Mouse (Mus musculus): ENCODE measurements at regions not wholly inside any gene's neighbourhood (a gene's known extent, or its start where the extent isn't known, plus 50 kb on each side); places are given as distances from the start of the nearest gene placed in this dataset.

DNA sequence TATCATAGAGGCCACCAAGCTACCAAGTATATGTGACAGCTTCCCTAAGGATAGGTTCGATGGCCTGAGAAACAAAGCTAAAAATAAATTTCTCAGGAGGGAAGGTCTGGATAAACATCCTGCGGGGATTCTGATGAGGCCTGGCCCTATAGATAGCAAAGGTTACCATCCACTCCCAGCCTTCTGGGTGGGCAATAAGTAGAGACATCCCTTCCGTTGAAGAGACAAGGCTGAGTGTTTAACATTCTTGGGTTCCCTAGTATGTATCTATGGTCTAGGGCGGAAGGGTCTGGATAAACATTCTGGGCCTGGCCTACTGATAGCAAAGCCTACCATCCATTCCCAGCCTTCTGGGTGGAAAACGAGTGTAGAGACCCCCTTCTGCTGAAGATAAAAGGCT is 180.5 kb upstream of the Dlk1 start:
- no peak for DNase-seq

DNA sequence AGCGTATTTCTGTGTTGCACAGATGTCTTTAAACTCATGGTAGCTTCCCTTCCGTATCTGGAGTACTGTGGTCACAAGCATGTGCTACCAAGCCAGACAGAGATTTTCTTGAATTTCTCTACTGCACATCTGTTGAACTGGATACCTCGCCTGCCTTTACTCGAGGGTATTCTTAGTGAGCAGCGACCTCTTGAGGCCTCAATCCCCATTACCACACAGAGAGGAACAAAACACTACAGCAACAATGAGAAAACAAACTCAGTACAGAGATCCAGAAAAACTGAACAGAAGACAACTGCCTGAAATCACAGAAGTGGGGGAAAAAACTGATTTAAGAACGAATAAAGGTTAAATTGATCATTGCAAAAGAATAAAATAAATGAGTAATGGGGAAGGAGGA is 137.8 kb upstream of the Dlk1 start:
- DNase-seq: no peak

DNA sequence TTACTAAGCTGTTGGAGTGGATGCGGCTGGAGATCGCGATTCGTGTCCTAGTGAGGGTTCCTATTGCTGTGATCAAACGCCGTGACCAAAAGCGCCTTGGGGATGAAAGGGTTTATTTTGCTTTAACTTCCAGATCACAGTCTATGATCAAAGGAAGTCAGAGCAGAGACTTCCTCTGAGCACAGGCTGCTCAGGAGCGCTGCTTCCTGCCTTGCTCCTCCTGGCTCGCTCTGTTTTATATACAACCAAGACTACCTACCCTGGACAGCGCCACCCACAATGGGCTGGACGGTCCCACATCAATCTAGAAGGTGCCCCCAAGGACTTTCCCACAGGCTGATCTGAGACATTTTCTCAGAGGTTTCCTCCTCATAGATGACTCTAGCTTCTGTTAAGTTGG is 126.6 kb upstream of the Dlk1 start:
- DNase-seq: no peak

DNA sequence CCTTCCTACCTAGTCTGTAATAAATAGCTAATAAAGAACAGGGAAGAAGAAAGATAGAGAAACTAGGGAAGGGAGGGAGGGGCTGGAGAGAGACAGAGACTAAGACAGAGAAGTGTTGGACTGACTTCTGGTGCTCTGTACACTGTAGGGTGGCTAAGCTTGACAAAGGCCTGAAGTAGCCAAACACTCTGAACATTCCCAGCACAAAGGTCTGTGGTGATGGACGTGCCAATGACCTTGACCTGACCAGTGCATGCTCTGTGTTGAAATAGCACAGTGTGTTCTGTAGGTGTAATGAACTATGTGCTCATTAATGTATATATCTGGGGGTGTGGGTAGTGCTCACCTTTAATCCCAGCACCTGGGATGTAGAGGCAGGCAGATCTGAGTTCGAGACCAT is 81.3 kb upstream of the Dlk1 start:
- DNase-seq: no peak

DNA sequence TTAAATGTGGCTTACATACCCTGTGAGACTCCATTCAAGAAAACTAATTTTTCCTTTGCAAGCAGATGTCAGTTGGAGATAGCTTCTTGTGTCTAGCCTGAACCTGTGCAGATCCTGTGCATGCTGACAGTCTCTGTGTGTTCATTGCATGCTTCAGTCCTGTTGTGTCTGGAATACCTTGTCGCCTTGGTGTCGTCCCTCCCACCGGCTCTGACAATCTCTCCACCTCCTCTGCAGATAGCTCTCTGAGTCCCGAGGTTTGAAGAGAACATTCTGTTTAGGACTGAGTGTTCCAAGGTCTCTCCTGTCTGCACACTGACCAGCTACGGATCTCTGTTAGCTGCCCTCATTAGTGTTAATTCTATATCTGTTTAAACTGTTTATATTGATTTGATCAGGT is 66.8 kb upstream of the Dlk1 start:
- DNase-seq: no peak

DNA sequence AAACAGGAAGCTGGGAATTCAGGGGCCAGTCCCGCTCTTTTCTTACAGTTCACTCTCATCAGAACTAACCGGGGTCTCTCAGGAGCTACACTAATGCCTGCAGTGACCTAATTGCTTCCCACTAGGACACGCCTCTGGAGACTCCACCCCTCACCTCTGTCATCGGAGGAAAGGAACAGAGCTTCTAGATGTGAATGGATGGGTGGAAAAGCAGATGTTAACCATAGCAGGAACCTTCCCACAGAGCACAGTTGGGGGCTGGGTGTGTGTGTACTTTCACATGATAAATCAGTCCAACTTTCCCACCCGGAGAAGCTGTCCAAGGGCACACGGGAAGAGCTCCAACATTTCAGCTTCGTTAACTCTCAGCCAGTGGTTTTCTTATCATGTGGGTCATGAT is 63.8 kb upstream of the Dlk1 start:
- no peak for DNase-seq

DNA sequence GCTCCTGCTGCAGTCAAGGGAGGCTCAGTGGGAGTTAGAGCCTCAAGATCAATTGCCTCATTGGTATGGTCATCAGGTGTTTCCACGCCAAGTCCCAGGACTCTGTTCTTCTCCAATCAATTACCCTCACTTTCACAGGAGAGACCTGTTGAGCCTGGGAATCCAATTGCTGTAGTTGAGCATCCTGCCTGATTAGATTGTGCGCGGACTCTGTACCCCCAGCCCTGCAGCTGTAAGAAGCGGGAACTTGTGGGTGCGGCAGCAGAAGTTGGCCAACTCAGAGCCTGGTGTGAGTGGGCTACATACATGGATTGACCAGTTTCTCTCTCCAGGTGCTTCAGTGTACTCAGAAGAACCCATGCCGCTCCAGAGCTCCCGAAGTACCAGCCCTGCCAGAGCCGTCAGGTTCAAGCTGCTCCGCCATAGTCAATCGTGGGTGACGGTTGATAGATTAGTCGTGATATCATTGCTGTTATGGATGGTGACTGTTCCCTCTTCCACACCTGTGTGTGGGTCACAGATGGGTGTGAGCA is 62.2 kb upstream of the Dlk1 start:
- no peak for DNase-seq

DNA sequence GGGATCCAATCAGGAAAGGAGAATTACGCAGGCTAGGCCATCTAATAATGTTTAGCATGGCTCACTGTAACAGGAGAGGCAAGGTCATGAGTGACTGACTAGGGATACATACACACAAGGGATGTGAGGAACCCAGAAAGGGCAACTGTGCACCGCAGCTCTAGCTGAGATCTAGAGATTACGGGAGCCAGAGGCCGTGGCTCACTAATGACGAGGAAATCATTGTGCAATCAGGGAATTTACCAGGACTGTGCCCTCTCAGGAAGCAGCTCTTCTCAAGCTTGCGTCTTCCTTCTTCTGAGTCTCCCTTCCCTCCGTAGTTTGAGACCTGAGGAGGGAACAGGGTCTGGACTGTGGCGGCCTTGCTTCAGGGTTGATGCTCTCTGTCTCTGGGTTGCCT is 61.6 kb upstream of the Dlk1 start:
- DNase-seq: no peak

DNA sequence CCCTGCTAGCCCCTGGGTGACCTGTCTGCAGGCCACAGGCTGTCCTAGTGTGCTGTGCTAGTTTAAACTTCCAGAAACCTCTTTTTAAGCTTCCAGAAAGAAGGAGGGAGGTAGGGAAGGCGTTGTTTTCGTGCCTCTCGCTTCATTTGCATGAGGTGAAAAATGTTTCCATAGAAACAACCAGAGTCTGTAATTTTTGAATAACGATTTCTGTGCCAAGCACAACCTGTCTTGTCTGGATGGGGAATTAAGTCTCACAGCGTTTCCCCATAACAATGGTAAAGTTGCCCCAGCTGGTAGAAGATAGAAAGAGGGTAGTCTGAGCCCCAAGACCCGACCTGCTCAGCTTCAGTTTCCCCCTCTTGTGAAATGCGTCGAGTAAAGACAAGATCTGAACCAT is 59.3 kb upstream of the Dlk1 start:
- DNase-seq: peak in 1 of 2 experiments; percentile 26

DNA sequence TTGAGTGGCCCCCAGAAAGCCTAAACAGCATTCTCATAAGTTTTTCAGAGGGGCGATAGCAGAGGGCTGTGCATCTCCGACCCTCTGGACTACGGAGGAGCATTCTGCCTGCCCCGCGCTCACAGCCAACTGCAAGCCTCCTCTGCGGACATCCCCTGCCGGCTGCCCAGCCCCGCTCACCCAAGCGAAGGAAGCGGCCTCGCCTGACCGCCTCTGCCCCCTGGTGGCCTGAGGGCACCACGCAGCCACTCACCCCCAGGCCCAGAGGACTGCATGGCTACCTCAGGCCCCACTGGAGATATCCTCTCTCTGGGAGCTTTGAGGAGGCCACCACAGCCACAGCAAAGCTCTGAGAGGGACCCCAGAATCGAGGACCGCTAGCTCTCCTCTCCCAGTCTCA is 58.8 kb upstream of the Dlk1 start:
- peak; percentile 50 to 69 for DNase-seq

DNA sequence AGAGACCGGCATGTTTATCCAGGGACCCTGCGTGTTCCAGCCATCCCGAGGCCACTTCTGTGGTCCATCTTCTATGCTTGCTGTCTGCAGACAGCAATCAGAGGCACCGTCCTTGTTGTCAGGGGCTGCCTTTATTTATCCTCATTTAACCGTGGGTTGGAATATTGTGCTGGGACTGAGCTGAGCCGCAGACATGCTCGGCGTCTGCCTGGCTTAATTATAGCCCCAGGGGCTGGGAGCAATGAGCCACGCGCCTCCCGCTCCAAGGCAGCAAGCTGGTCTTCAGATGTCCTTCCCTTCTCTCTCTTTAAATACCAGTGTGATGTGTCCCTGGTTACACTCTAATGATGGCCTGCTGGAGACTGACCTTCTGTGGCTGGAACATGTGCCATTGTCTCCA is 58.2 kb upstream of the Dlk1 start:
- DNase-seq: no peak

DNA sequence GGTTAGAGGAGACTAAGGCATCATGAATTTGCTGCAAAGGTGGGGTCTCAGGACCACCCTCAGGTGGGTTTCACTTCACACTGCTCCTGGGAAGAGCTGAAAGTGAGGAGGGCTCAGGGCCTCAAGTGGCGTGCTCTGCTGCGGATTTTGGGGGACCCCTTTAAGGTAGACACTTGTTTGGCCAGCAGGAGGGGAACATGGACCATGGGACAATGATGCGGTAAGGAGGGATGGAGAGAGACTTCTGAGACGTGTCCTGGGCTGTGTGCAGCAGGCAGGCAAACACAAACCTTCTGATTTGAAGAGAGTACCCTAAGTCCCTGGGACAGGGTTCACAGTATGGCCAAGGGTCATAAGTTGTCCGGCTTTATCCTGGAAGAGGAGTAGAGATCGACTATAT is 56.0 kb upstream of the Dlk1 start:
- no peak for DNase-seq

DNA sequence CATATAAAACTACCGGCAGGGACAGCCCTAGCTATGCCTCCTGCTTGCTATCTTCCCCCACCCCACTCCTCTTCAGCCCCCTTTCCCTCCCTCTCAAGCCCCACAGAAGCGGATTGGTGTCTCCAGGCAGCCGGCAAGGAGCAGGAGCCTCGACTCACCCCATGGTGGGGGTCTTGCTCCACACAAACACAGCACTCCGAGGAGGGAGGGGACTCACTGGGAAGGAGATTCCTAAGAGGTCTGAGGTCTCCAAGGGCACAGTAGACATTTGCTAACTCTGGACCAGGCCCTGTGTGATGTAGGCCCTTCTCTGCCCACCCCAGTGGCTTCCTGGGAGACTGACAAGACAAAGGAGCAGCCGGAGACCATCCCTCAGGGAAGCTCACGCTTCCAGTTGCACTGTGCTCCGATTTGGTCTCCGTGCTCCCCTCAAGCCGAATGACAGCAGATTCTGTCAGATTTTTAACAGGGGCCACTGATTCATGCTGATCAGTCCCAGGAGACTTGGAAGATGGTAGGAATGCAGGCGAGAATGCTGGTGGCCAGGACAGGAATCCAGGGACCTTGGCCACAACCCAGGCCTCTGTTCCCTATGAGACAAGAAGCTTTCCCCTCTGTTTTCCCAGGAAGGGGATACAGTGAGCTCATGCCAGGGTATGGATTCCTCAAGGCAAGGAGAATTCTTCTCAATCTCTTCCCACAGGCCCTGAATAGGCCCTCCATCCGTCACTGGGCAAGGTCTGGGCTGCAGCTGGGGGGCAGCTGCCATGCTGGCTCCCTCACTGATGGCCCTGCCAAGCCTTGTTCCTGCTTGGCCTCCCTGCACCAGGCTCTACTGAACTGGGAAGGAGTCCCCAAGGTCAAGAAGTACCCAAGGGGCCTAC is 55.2 kb upstream of the Dlk1 start:
- no peak for DNase-seq

DNA sequence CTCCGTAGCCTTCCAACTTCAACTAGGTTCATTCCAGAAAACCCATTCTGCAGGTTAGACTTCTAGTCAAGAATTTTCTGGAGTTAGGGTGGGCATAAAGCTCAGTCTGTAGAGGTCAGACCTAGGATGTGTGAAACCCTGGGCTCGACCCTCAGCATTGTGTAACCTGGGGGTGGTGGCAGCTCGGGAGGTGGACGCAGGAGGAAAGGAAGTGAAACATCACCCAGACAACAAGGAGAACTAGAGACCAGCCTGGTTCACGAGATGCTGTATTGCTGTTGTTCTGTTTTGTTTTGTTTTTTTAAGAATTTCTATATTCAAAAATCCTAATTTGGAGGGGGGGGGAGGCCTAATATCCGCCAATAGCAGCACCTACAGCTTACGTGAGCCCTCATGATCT is 54.1 kb upstream of the Dlk1 start:
- DNase-seq: no peak

DNA sequence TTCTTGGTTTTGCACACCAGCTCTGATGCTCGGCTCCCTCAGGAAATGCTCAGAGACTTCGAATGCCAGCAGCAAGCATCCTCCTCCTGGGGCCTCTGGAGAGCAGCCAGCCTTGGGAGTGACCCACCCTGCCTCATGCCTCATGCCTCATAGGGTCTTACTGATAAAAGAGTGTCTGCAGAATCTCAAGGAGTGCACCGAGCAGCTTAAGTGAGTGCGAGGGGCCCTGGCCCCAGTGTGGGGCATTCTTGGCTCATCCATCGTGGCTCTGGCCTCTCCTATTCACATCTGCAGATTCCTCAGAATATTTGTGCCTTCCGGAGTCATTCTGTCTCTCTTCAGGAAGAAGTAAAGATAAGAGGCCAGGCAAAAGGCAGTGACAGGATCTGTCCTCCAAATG is 53.7 kb upstream of the Dlk1 start:
- DNase-seq: no peak

DNA sequence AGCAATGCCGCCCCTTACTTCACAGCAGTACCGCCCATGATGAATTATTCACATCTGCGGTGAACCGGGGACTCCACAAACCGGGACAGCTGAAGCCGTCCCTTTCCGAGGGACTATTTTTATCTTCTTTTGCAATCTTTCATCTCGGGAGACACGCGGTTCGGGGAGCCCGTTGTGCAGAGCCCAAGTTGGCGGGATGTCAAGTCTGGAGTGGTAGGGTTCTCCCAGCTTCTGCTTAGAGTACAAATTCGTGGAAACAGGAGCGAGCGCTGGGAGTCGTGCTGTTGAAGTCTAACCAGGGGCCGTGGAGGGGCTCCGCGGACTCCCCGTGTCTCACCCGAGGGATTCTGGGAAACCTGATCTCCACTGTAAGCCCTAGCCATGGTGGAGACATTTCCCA is 53.0 kb upstream of the Dlk1 start:
- peak; percentile 63 to 69 for DNase-seq

DNA sequence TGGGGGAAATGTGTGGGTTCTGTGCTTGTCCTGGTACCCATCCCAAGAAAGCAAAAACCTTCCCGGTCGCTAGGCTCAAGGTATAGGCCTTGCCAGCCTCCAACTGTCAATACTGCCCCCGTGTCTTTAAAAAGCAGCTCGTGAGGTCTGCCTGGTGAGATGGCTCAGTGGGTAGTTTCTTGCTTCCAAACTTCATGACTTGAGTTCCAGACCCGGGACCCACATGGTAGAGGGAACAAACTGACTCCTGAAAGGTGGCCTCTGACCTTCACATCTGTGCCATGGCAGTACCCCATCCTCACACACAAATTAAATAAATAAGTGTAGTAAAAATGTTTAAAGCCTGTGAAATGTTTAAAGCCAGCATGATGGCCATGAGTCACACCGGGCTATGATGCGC is 52.6 kb upstream of the Dlk1 start:
- no peak for DNase-seq

DNA sequence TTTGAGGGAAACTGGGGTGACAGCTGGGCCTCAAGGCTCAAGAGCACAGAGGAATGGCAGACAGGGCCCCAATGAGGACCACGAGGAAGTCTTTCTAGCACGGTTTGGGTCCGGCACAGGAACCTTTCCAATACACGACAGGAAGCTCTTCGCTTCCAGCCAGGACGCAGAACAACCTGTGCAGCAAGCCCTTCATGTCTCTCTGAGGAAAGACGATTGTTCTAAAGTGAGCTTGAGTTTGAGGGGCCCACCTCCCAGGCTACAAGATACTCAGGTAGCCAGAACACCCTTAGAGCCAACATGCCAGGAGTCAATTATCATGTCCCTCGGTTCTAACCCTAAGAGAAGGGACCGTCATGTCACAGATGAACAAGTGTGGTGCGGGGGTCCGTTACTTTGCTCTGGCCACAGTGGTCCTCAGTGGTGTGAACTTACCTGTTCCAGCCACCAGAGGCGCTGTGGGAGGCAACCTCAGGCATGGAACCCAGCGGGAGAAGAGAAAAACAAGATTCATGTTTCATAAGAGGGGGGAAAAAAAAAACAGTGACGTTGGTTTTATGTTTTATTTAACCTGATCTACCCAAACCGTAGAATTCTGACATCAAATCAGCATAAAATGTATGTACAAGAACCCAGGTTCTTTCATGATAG is 51.6 kb upstream of the Dlk1 start:
- DNase-seq: no peak

DNA sequence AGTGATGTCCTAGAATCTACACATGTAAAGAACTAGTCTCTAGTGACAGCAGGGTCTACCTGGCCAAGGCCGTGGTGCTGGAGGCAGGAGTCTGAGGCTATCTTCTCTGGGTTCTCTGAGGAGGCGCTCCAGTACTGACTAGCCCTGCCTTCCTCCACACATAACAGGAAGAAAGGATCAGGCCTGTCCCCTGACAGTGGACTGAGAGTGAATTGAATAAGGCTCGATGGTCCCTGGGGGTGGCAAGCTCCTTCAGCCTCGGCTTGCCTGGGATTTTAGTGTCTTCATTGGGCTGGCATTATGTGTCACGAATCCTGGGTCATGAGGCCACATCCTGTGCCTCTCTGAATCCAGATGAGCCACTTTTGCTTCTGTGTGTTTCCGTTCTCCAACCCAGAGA is 50.9 kb upstream of the Dlk1 start:
- DNase-seq: no peak

DNA sequence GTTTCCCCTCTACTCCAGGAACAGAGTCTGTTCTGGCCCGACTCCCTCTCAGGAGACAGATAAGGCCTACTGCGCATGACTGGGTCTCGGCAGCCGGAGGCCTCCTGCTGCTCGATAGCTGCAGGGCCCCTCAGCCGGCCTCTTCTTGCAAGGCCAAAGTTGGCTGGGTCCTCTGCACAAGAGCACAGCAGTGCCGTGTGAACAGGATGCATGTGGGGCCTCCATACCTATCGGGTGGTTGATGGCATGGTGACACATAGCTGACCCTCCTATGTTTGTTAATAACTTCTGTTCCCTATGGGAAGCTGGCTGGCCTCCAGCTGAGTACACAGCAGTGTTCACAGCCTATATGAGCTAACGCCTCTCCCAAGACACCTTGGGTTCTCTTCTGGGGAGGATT is 50.4 kb upstream of the Dlk1 start:
- no peak for DNase-seq
